ENCODE assay signal across 8 mouse cellular contexts in the genomic region with DNA sequence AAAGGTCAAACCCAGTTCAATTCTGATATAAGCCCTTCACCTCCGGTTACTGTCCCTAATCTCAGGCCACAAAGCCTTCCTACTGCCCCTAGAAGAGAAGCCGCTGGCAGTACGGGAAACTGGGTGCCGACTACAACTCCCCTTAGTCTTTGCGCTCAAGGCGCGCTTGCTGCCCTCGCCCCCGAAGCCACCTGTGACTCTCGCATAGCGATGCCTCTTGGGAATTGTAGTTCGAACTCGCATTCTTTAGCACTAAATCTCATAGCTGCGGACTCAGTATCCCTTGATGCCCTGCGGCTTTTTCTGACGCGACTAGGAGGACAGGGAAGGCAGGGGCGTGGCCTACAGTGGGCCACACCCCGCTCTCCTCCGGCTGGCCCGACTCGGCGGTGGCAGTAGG. TPM values are rescaled to one million over a fixed set of nuclear protein-coding genes. Genes with fewer than 3 reads are reported as not detected.
DNase-seq lines count a peak whose midpoint lies in the region; ATAC-seq and TF ChIP-seq lines count a peak whose summit lies in the region.

A gene (plus strand): TSS at position 347 of the 400 bp plus-strand sequence.

- H3K4me2 ChIP-seq in CH12.LX (ENCODE audit: insufficient read depth, low read depth, poor library complexity, severe bottlenecking), result peak within 1 kb of the TSS; percentile 83
- H3K4me2 ChIP-seq in heart, embryonic 15.5 days, result peak within 1 kb of the TSS; percentile 73
- H3K4me2 ChIP-seq in liver, embryonic 14.5 days (ENCODE audit: low read depth), result peak within 1 kb of the TSS; percentile 73
- H3K4me2 ChIP-seq in neural tube, embryonic 11.5 days (ENCODE audit: low read depth), result peak within 1 kb of the TSS; percentile 63

- no peaks in the 10 kb centered on the region for H3K9me3 ChIP-seq in CH12.LX (replicated peaks; ENCODE audit: low read length)
- H3K9me3 ChIP-seq in forebrain, embryonic 10.5 days, result no peaks in the 10 kb centered on the region
- no peaks in the 10 kb centered on the region for H3K9me3 ChIP-seq in heart, embryonic 15.5 days (replicated peaks)
- no peaks in the 10 kb centered on the region for H3K9me3 ChIP-seq in liver, embryonic 14.5 days (ENCODE audit: control insufficient read depth, low read length)
- no peaks in the 10 kb centered on the region for H3K9me3 ChIP-seq in neural tube, embryonic 11.5 days (ENCODE audit: control insufficient read depth, low read length)

- peak; percentile 41 for TF ChIP-seq POLR2A in CH12.LX (IDR thresholded peaks at IDR 0.05; ENCODE audit: low read depth, low read length)
- peak; percentile 80 for TF ChIP-seq POLR2A in testis, adult 2 months (IDR thresholded peaks at IDR 0.05; ENCODE audit: control insufficient read depth, low read depth, low read length)

- ATAC-seq in heart, embryonic 15.5 days (replicated peaks; ENCODE audit: insufficient number of reproducible peaks, insufficient read depth, low FRiP score, low read depth), result peak; percentile 92
- peak; percentile 81 for ATAC-seq in liver, embryonic 14.5 days (ENCODE audit: insufficient read depth)
- peak; percentile 93 for ATAC-seq in neural tube, embryonic 11.5 days (ENCODE audit: insufficient read depth, low FRiP score, low TSS enrichment)

- TF ChIP-seq EP300 in CH12.LX (IDR thresholded peaks at IDR 0.05; ENCODE audit: low read length), result no peak
- no peak for TF ChIP-seq EP300 in liver, embryonic 14.5 days (IDR thresholded peaks at IDR 0.05; ENCODE audit: low read depth)

- under 1% methylated on average over 23 of the region's 23 CpGs for WGBS in forebrain, embryonic 10.5 days
- under 1% methylated on average over 23 of the region's 23 CpGs for WGBS in heart, embryonic 15.5 days
- WGBS in liver, embryonic 14.5 days (ENCODE audit: insufficient replicate concordance), result 0% methylated on average over 23 of the region's 23 CpGs
- under 1% methylated on average over 23 of the region's 23 CpGs for WGBS in neural tube, embryonic 11.5 days

- no peak for TF ChIP-seq RAD21 in CH12.LX (IDR thresholded peaks at IDR 0.05; ENCODE audit: low read depth, low read length)

- H3K27ac ChIP-seq in CH12.LX (ENCODE audit: insufficient read depth, low read depth), result peak within 1 kb of the TSS; percentile 98
- peak within 1 kb of the TSS; percentile 92 for H3K27ac ChIP-seq in forebrain, embryonic 10.5 days
- H3K27ac ChIP-seq in heart, embryonic 15.5 days, result peak within 1 kb of the TSS; percentile 96
- H3K27ac ChIP-seq in liver, embryonic 14.5 days, result peak within 1 kb of the TSS; percentile 99
- H3K27ac ChIP-seq in neural tube, embryonic 11.5 days (ENCODE audit: low read depth, low read length), result peak within 1 kb of the TSS; percentile 47
- peak within 1 kb of the TSS; percentile 91 for H3K27ac ChIP-seq in testis, adult 2 months (ENCODE audit: control insufficient read depth, insufficient read depth, low read depth, low read length)

- dilution Hi-C loops in CH12.LX (cut with MboI; ENCODE audit: extremely low pct_ligation_motif_present, extremely low pct_unique_long_range_greater_than_20kb, low sequenced_read_pairs), result no loop called here

- peak within 1 kb of the TSS; percentile 67 to 94 (median 82) for H3K4me3 ChIP-seq in CH12.LX (replicated peaks in 1 of 3; ENCODE audit: low read depth in 2 of 3, low read length in 2 of 3, poor library complexity in 1 of 3)
- peak within 1 kb of the TSS; percentile 88 for H3K4me3 ChIP-seq in forebrain, embryonic 10.5 days
- H3K4me3 ChIP-seq in heart, embryonic 15.5 days, result peak within 1 kb of the TSS; percentile 88
- peak within 1 kb of the TSS; percentile 92 to 98 for H3K4me3 ChIP-seq in liver, embryonic 14.5 days (ENCODE audit: insufficient read depth in 1 of 2, low read depth in 2 of 2, low read length in 2 of 2)
- H3K4me3 ChIP-seq in neural tube, embryonic 11.5 days (ENCODE audit: low read depth, low read length), result peak within 1 kb of the TSS; percentile 60
- peak within 1 kb of the TSS; percentile 92 for H3K4me3 ChIP-seq in testis, adult 2 months (ENCODE audit: control insufficient read depth, low read depth, low read length)

- H3K4me1 ChIP-seq in CH12.LX (ENCODE audit: control insufficient read depth in 1 of 2, insufficient read depth in 2 of 2), result peaks cover 14 to 35% of the 10 kb centered on the region in 2 experiments
- peaks cover 31% of the 10 kb centered on the region for H3K4me1 ChIP-seq in forebrain, embryonic 10.5 days
- H3K4me1 ChIP-seq in heart, embryonic 15.5 days (replicated peaks), result peaks cover 29% of the 10 kb centered on the region
- H3K4me1 ChIP-seq in liver, embryonic 14.5 days (replicated peaks; ENCODE audit: control insufficient read depth in 2 of 2, insufficient read depth in 2 of 2, low read length in 1 of 2), result peaks cover 47 to 53% of the 10 kb centered on the region in 2 experiments
- H3K4me1 ChIP-seq in neural tube, embryonic 11.5 days (ENCODE audit: control insufficient read depth, insufficient read depth, low read length), result peaks cover 9% of the 10 kb centered on the region
- peaks cover 6% of the 10 kb centered on the region for H3K4me1 ChIP-seq in testis, adult 2 months (ENCODE audit: control insufficient read depth, insufficient read depth, low read length)

- in situ Hi-C loops in CH12.LX (cut with MboI; ENCODE audit: low pct_ligation_motif_present, low pct_unique_long_range_greater_than_20kb, low sequenced_read_pairs), result no loop called here

- H3K79me2 ChIP-seq in CH12.LX (replicated peaks; ENCODE audit: control insufficient read depth, extremely low read depth, insufficient read depth, poor library complexity, severe bottlenecking), result peaks cover 15% of the 10 kb centered on the region

- TF ChIP-seq CTCF in CH12.LX (conservative IDR thresholded peaks at IDR 0.05 in 1 of 2, IDR thresholded peaks at IDR 0.05 in 1 of 2; ENCODE audit: low read depth in 2 of 2, low read length in 2 of 2), result no peak
- no peak for TF ChIP-seq CTCF in liver, embryonic 14.5 days (IDR thresholded peaks at IDR 0.05; ENCODE audit: low read depth)
- TF ChIP-seq CTCF in testis, adult 2 months (IDR thresholded peaks at IDR 0.05; ENCODE audit: control insufficient read depth, insufficient read depth, insufficient replicate concordance, low read depth, low read length), result no peak

- no peaks in the 10 kb centered on the region for H3K27me3 ChIP-seq in CH12.LX (replicated peaks)
- no peaks in the 10 kb centered on the region for H3K27me3 ChIP-seq in forebrain, embryonic 10.5 days (ENCODE audit: poor library complexity, severe bottlenecking)
- H3K27me3 ChIP-seq in heart, embryonic 15.5 days, result no peaks in the 10 kb centered on the region
- H3K27me3 ChIP-seq in liver, embryonic 14.5 days (ENCODE audit: control insufficient read depth, insufficient read depth, low read length), result no peaks in the 10 kb centered on the region
- H3K27me3 ChIP-seq in neural tube, embryonic 11.5 days (ENCODE audit: control insufficient read depth, insufficient read depth, low read length), result no peaks in the 10 kb centered on the region
- H3K27me3 ChIP-seq in testis, adult 2 months (ENCODE audit: control insufficient read depth, insufficient read depth, low read length), result no peaks in the 10 kb centered on the region

- peak within 1 kb of the TSS; percentile 97 for H3K9ac ChIP-seq in CH12.LX (ENCODE audit: insufficient read depth, low read depth)
- H3K9ac ChIP-seq in heart, embryonic 15.5 days, result peak within 1 kb of the TSS; percentile 87
- H3K9ac ChIP-seq in liver, embryonic 14.5 days (replicated peaks), result peak within 1 kb of the TSS; percentile 95
- H3K9ac ChIP-seq in neural tube, embryonic 11.5 days (ENCODE audit: low read length), result peak within 1 kb of the TSS; percentile 77

- peaks cover 18 to 19% of the 10 kb centered on the region in 2 experiments for H3K36me3 ChIP-seq in CH12.LX (replicated peaks in 1 of 2; ENCODE audit: control insufficient read depth in 1 of 2, insufficient read depth in 1 of 2, low read length in 1 of 2)
- H3K36me3 ChIP-seq in forebrain, embryonic 10.5 days (replicated peaks), result peaks cover 33% of the 10 kb centered on the region
- peaks cover 18% of the 10 kb centered on the region for H3K36me3 ChIP-seq in heart, embryonic 15.5 days
- H3K36me3 ChIP-seq in liver, embryonic 14.5 days (replicated peaks; ENCODE audit: control insufficient read depth, insufficient read depth, low read depth), result peaks cover 39% of the 10 kb centered on the region
- H3K36me3 ChIP-seq in neural tube, embryonic 11.5 days (ENCODE audit: control insufficient read depth, insufficient read depth, low read length), result peaks cover 2% of the 10 kb centered on the region
- no peaks in the 10 kb centered on the region for H3K36me3 ChIP-seq in testis, adult 2 months (ENCODE audit: control insufficient read depth, insufficient read depth, low read length)

- peak; percentile 99 for DNase-seq in CH12.LX (ENCODE audit: extremely low read depth)
- DNase-seq in c-Kit-positive CD71-negative TER-119-negative erythroid progenitor cells, embryonic 14.5 days (ENCODE audit: low read depth), result peak; percentile 96
- DNase-seq in forebrain, embryonic 10.5 days (ENCODE audit: extremely low spot score, low spot score), result peak; percentile 97
- DNase-seq in kidney, postnatal 25 days, result peak; percentile 97 to 99
- peak; percentile 98 to 99 (median 99) for DNase-seq in liver, embryonic 14.5 days (ENCODE audit: low read depth in 3 of 3, low spot score in 3 of 3)
- peak; percentile 97 for DNase-seq in neural tube, embryonic 11.5 days (ENCODE audit: low spot score)

TF ChIP-seq in CH12.LX, 34 proteins besides CTCF, POLR2A, EP300 and RAD21 (continues in another document):
- TF ChIP-seq ZNF384 (IDR thresholded peaks at IDR 0.05; ENCODE audit: low read depth, low read length) (no peak), KAT2A (IDR thresholded peaks at IDR 0.05; ENCODE audit: insufficient replicate concordance, low read length) (peak; percentile 99), CHD2 (IDR thresholded peaks at IDR 0.05; ENCODE audit: low read length) (peak; percentile 95), TCF12 (IDR thresholded peaks at IDR 0.05; ENCODE audit: low read depth, low read length) (no peak), MYC (IDR thresholded peaks at IDR 0.05; ENCODE audit: low read depth, low read length) (peak; percentile 62; the same call in 1 of the 2 replicates), ETS1 (conservative IDR thresholded peaks at IDR 0.05; ENCODE audit: low read depth, low read length) (no peak), TBP (conservative IDR thresholded peaks at IDR 0.05; ENCODE audit: low read depth, low read length) (peak; percentile 75), MAFK (IDR thresholded peaks at IDR 0.05; ENCODE audit: insufficient replicate concordance, low read length) (no peak)

RNA-seq across cellular contexts. Expression of the gene that starts here (rescaled TPM):
- total RNA-seq in CH12.LX (2012; rRNA removed) (40.9 and 104 TPM in 2 replicates), CH12.LX (2014; rRNA removed) (14.9 and 17.4 TPM in 2 replicates)
- polyA plus RNA-seq in CH12.LX (2012; ENCODE audit: insufficient read length, low read depth), result 20.8 and 23.8 TPM in 2 replicates
- 29.8 and 30.0 TPM in 2 replicates for polyA plus RNA-seq in forebrain, embryonic 10.5 days (2016; fragmentation: Nextera tagmentation; extraction: Ambion mirVana)
- polyA plus RNA-seq in heart, embryonic 15.5 days (2015; fragmentation: Nextera tagmentation; extraction: Ambion mirVana), result 33.8 and 36.8 TPM in 2 replicates
- polyA plus RNA-seq in liver, embryonic 14.5 days (2012; rRNA removed), result 81.0 and 98.3 TPM in 2 replicates
- polyA plus RNA-seq in liver, embryonic 14.5 days (2014; fragmentation: Nextera tagmentation; extraction: Ambion mirVana), result 18.2 and 20.7 TPM in 2 replicates
- polyA plus RNA-seq in neural tube, embryonic 11.5 days (2014; fragmentation: Nextera tagmentation; extraction: Ambion mirVana), result 23.8 and 27.3 TPM in 2 replicates
- polyA plus RNA-seq in testis, adult 2 months (2012; rRNA removed), result 149 and 155 TPM in 2 replicates

Comparison
In these comparisons a context has a peak if more than half of its experiments do, and no peak if none do; other contexts are left out.
1. Peak in every context shown above with its lines: DNase-seq, ATAC-seq, H3K4me3 ChIP-seq and H3K27ac ChIP-seq.
2. H3K27ac ChIP-seq: peak in every context shown above with its lines; median percentile 99 in liver, embryonic 14.5 days; 98 in CH12.LX; 96 in heart, embryonic 15.5 days; 92 in forebrain, embryonic 10.5 days; 91 in testis, adult 2 months; 47 in neural tube, embryonic 11.5 days.